Mouse (Mus musculus): ENCODE measurements around the gene Hnrnpm. TPM values are rescaled to one million over a fixed set of nuclear protein-coding genes. Genes with fewer than 3 reads are reported as not detected.

Gene Hnrnpm
- polyA plus RNA-seq (2014; fragmentation: Illumina TruSeq; extraction: RNeasy Lipid Tissue Mini Kit (QIAGEN cat#74804); ENCODE audit: low read depth, low replicate concordance): 396 TPM

GRCm38 (mm10) chr17:33686760-33687159 is at the start of gene Hnrnpm:
TSS of gene Hnrnpm (minus strand) at chr17:33686860.

GRCm38 (mm10) chr17:33718384-33718881 is 31.8 kb upstream of the Hnrnpm start, which contains the start of gene March2:
TSS of gene March2 (minus strand) at chr17:33718670.

GRCm38 (mm10) chr17:33637516-33638276 is 49.0 kb downstream of the Hnrnpm start, which contains the start of gene Pram1:
TSS of gene Pram1 (plus strand) at chr17:33638056.

GRCm38 (mm10) chr17:33628621-33629486 is 57.8 kb downstream of the Hnrnpm start, which contains the start of gene Zfp414:
TSS of gene Zfp414 (plus strand) at chr17:33629090.

Other genes starting within 250 kb of the Hnrnpm start
- 3.8 TPM for gene Adamts10, start 162.7 kb downstream of the Hnrnpm start, polyA plus RNA-seq (2014; fragmentation: Illumina TruSeq; extraction: RNeasy Lipid Tissue Mini Kit (QIAGEN cat#74804); ENCODE audit: low read depth, low replicate concordance)
- 0.82 TPM for gene Myo1f, start 131.2 kb downstream of the Hnrnpm start, polyA plus RNA-seq (2014; fragmentation: Illumina TruSeq; extraction: RNeasy Lipid Tissue Mini Kit (QIAGEN cat#74804); ENCODE audit: low read depth, low replicate concordance)
- 2.3 TPM for gene Zfp414, start 57.8 kb downstream of the Hnrnpm start, polyA plus RNA-seq (2014; fragmentation: Illumina TruSeq; extraction: RNeasy Lipid Tissue Mini Kit (QIAGEN cat#74804); ENCODE audit: low read depth, low replicate concordance)
- gene Pram1, start 48.8 kb downstream of the Hnrnpm start, polyA plus RNA-seq (2014; fragmentation: Illumina TruSeq; extraction: RNeasy Lipid Tissue Mini Kit (QIAGEN cat#74804); ENCODE audit: low read depth, low replicate concordance): not detected
- gene March2, start 31.8 kb upstream of the Hnrnpm start, polyA plus RNA-seq (2014; fragmentation: Illumina TruSeq; extraction: RNeasy Lipid Tissue Mini Kit (QIAGEN cat#74804); ENCODE audit: low read depth, low replicate concordance): 39.7 TPM
- 40.2 TPM for gene Rab11b, start 73.7 kb upstream of the Hnrnpm start, polyA plus RNA-seq (2014; fragmentation: Illumina TruSeq; extraction: RNeasy Lipid Tissue Mini Kit (QIAGEN cat#74804); ENCODE audit: low read depth, low replicate concordance)
- 4.9 TPM for gene Angptl4, start 95.0 kb upstream of the Hnrnpm start, polyA plus RNA-seq (2014; fragmentation: Illumina TruSeq; extraction: RNeasy Lipid Tissue Mini Kit (QIAGEN cat#74804); ENCODE audit: low read depth, low replicate concordance)
- gene Kank3, start 123.7 kb upstream of the Hnrnpm start, polyA plus RNA-seq (2014; fragmentation: Illumina TruSeq; extraction: RNeasy Lipid Tissue Mini Kit (QIAGEN cat#74804); ENCODE audit: low read depth, low replicate concordance): 17.0 TPM
- gene Rps28, start 137.7 kb upstream of the Hnrnpm start, polyA plus RNA-seq (2014; fragmentation: Illumina TruSeq; extraction: RNeasy Lipid Tissue Mini Kit (QIAGEN cat#74804); ENCODE audit: low read depth, low replicate concordance): 62.1 TPM
- 29.1 TPM for gene Ndufa7, start 137.7 kb upstream of the Hnrnpm start, polyA plus RNA-seq (2014; fragmentation: Illumina TruSeq; extraction: RNeasy Lipid Tissue Mini Kit (QIAGEN cat#74804); ENCODE audit: low read depth, low replicate concordance)
- 7.3 TPM for gene Cd320, start 156.2 kb upstream of the Hnrnpm start, polyA plus RNA-seq (2014; fragmentation: Illumina TruSeq; extraction: RNeasy Lipid Tissue Mini Kit (QIAGEN cat#74804); ENCODE audit: low read depth, low replicate concordance)
- gene Gm7029, start 187.0 kb upstream of the Hnrnpm start, polyA plus RNA-seq (2014; fragmentation: Illumina TruSeq; extraction: RNeasy Lipid Tissue Mini Kit (QIAGEN cat#74804); ENCODE audit: low read depth, low replicate concordance): not detected
- gene Kifc1, start 203.8 kb upstream of the Hnrnpm start, polyA plus RNA-seq (2014; fragmentation: Illumina TruSeq; extraction: RNeasy Lipid Tissue Mini Kit (QIAGEN cat#74804); ENCODE audit: low read depth, low replicate concordance): not detected
- not detected for gene Platr17, start 218.3 kb upstream of the Hnrnpm start, polyA plus RNA-seq (2014; fragmentation: Illumina TruSeq; extraction: RNeasy Lipid Tissue Mini Kit (QIAGEN cat#74804); ENCODE audit: low read depth, low replicate concordance)
- gene Daxx, start 222.6 kb upstream of the Hnrnpm start, polyA plus RNA-seq (2014; fragmentation: Illumina TruSeq; extraction: RNeasy Lipid Tissue Mini Kit (QIAGEN cat#74804); ENCODE audit: low read depth, low replicate concordance): 9.9 TPM
- gene Tapbp, start 229.0 kb upstream of the Hnrnpm start, polyA plus RNA-seq (2014; fragmentation: Illumina TruSeq; extraction: RNeasy Lipid Tissue Mini Kit (QIAGEN cat#74804); ENCODE audit: low read depth, low replicate concordance): 43.1 TPM
- gene Zbtb22, start 229.0 kb upstream of the Hnrnpm start, polyA plus RNA-seq (2014; fragmentation: Illumina TruSeq; extraction: RNeasy Lipid Tissue Mini Kit (QIAGEN cat#74804); ENCODE audit: low read depth, low replicate concordance): 1.3 TPM
- gene Rgl2, start 242.7 kb upstream of the Hnrnpm start, polyA plus RNA-seq (2014; fragmentation: Illumina TruSeq; extraction: RNeasy Lipid Tissue Mini Kit (QIAGEN cat#74804); ENCODE audit: low read depth, low replicate concordance): 3.8 TPM

Data from adrenal gland, adult 10 weeks (tissue).